Mouse (Mus musculus) CD8-positive naive resting alpha-beta T cell, adult 2 months (primary cell): ENCODE measurements around the gene Art2b.
"Not testable (repeated sequence)": the region's sequence is repeated elsewhere in the genome, so short reads cannot be mapped to it uniquely, and the experiment has no call there.

ENCODE experiments used
- DNase-seq, 2 experiments: peaks; one replicate each; pipeline ENCODE4 v3.0.0; 2022; ENCODE audit warnings: low read depth in 2 of 2, low spot score in 2 of 2

Art2b gene

GRCm38 (mm10) chr7:101585408-101585807 lies at the start of gene Art2b:
Art2b (minus strand) TSS chr7:101585600.
- no peak for DNase-seq

DNA sequence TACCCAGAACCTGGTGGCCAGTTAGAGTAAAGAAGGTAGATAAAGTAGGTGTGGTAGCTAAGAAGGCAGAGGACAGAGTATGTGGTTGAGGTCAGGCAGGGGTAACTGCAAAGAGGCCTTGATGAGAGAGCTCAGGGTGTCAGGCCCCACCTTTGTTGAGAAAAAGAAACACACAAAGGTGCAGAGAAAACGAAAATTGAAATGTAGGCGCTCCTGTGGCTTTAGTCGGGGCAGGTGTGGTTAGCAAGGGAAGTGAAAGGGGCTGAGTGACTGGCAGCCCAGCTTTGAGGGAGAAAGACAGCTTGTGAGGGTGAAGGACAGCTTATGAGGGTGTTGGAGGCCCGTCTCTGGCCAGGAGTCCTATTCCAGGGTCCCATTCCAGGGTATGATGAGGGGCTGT lies 49.1 kb upstream of the Art2b start:
- DNase-seq = peak; percentile 45 to 47

- DNase-seq = no peak
Measured at GRCm38 (mm10) chr7:101633629-101634177, 48.3 kb upstream of the Art2b start.

- no peak for DNase-seq
Measured at GRCm38 (mm10) chr7:101628481-101628880, 43.1 kb upstream of the Art2b start.

- not testable (repeated sequence) for DNase-seq
Measured at GRCm38 (mm10) chr7:101627166-101627565, 41.8 kb upstream of the Art2b start.

- DNase-seq = no peak
Measured at GRCm38 (mm10) chr7:101624283-101624682, 38.9 kb upstream of the Art2b start.

DNA sequence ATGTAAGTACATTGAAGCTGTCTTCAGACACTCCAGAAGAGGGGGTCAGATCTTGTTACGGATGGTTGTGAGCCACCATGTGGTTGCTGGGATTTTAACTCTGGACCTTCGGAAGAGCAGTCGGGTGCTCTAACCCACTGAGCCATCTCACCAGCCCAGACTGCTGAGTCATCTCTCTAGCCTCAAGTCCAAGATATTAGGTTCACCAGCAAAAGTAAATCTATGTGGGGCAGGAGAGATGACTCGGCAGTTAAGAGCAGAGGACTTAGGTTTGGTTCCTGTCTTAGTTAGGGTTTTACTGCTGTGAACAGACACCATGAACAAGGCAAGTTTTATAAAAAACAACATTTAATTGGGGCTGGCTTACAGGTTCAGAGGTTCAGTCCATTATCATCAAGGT lies 36.5 kb upstream of the Art2b start:
- DNase-seq = not testable (repeated sequence)

DNA sequence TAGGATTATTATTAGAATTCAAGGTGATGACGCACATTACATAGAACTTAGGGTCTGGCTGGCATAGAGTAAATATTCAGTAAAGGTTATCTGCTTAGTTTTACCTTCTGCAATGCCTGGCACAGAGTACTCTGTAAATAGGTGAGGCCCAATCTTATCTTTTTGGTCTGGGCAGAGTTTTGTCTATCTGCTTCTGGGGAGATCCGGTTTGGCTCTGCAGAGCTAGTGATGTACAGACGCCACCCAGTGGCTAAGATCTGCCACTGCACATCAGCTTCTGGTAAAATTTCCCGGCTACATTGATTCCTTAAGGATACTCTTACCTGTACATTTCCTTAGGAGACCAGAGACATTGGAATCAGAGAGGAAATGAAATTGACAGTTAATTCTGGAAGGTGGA lies 35.0 kb upstream of the Art2b start:
- peak; percentile 40 to 56 for DNase-seq

DNA sequence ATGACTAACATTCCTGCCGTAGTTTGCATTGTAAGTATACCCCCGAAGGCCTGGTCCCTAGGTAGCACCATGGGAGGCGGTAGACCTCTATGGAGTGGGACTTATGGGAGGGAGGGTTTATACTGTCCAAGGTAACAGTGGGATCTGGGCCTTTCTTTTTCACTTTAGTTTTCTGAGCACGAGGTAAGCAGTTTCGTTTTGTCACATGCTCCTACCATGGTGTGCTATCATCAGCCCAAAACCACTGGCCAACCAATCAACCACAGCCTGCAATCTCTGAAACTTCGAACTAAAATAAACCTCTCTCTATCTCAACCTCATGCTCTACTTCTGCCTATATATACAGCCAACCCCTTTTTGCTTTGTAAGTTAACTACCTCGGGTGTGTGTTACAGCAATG lies 32.9 kb upstream of the Art2b start:
- no peak for DNase-seq

DNA sequence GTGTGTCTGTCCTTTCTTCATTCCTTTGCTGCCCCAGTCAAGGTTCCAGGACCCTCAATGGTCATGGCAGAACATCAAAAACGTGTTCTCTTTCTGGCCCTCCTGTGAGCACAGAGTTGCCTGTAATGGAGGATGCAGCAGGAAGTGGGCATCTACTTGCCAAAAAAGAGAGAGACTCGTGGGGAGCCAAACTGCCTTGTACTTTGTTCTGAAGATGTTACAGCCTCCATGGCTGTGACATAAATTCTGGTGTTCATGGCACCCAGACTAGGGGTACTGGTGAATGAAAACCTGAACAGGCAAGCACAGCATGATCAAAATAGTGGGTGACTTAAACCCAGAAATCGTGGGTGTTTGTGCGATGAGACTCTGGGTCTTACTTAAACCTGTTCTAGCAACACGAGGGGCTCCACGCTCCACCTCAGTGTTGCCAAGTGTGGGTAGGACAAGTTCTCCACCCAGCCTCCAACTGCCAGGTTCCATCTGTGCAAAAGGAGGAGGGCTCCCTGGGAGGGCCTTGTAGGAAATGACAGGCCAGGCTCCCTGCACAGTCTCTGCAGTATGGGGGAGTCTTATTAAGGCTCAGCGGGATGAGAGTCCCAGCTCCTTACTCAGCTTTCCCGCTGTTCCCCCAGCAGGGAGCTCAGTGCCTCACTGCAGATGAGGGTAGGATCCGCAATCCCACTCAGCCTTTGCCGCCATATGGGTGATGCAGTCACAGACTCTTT lies 32.2 kb upstream of the Art2b start:
- DNase-seq = peak in 1 of 2 experiments; percentile 21

- DNase-seq = no peak
Measured at GRCm38 (mm10) chr7:101616136-101616835, 30.9 kb upstream of the Art2b start.

DNA sequence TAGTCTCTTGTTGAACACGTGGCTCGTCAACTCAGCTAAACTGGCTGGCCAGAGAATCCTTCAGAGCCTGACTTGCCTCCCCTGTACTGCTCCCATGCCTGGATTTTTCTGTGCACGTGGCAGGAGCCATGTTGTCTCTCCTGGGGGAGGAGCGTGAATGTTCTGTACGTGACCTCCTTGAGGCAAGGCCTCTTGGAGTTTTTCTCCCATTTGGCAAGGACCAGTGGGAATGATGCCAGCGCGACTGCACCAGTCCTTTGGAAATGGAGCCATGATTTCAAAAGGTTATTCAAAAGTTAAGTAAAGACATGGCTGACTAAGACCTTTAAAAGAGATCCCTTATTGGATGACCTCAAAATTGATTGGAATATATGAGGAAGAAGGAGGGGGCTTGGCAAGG lies 30.0 kb upstream of the Art2b start:
- no peak for DNase-seq

DNA sequence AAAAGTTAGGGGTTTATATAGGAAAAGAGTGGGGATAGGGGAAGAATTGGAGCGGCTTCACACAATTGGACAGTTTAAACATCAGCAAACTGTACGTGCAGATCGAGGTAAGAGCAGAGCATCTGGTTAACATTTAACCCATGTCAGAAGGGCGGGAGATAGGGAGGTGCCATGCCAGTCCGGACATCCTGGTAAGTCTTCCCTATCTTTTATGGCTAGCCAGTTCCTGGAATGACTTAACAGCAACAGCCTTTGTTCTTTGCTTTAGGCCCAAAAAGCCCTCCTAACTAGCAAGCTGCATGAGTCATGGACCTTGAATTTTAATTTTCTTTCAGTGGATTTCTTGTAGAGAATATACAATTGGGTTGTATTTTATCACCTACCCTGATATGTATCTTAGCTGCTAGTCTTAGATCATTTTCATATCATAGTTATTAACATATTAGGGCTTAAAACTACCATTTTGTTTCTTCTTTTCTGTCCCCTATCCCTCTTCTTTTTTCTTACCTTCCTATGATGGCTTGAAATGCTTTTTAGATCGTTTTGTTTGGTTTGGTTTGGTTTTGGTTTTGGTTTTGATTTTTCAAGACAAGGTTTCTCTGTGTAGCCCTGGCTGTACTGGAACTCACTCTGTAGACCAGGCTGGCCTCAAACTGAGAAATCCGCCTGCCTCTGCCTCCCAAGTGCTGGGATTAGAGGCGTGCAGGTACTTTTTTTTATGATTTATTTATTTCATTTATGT lies 27.6 kb upstream of the Art2b start:
- DNase-seq = not testable (repeated sequence)

DNA sequence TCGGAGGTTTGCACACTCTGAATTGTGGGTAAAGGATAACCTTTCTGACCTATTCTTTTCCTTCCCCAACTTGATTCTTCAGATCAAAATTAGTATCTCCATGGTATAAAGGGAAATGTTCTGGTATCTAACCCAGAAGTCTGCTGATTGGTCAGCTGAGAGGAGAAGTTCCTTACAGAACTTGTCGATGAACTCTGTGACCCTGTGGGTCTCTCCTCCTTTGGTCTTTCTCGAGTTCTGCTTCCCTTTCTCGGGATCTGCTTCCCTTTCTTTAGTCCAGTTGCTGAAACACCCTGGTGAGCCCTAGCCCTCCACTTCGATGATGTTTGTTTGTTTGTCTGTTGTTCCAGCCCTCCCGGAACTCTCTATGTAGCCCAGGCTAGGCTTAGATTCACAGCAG lies 22.4 kb upstream of the Art2b start:
- DNase-seq = no peak

- peak in 1 of 2 experiments; percentile 43 for DNase-seq
Measured at GRCm38 (mm10) chr7:101600406-101600805, 15.0 kb upstream of the Art2b start.

DNA sequence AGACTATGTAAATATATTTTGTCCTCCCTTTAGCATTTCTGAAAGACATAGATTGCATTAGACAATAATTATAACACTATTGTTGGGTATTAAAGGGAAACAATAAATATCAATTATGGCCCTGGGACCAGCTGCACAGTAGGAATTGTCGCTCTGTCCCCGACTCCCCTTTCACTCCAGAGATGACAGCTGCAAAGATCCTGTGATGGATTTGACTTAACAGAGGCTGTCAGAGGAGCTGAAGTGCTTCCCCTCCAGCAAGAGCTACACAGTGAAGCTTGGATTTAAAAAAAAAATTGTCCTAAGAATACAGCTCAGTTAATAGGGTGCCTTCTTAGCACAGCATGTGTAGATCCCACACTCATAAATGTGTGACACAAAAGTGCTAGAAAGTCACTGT lies 13.1 kb upstream of the Art2b start:
- no peak for DNase-seq

GRCm38 (mm10) chr7:101594969-101595368 lies 9.6 kb upstream of the Art2b start:
- no peak for DNase-seq

GRCm38 (mm10) chr7:101584271-101584670 lies 1.1 kb downstream of the Art2b start:
- not testable (repeated sequence) for DNase-seq

GRCm38 (mm10) chr7:101582012-101582411 lies 3.4 kb downstream of the Art2b start:
- DNase-seq = no peak

DNA sequence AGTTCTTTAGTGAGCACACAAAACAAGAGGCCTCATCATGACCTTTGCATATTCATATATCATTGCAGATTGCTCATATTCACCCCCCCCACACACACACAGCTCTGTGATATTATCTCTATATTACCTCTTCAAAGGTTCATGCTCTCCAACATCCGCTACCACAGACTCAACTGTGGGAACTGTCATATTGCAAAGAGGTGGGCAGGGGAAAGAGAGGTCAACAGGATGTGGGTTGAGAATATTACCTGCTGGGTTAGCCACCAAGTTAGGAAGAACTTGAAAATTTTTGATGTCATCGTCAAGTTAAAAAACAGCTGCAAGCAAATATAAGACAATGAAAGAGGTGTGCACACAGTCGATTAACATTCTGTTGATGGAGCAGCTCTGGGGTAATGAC lies 4.5 kb downstream of the Art2b start:
- peak; percentile 65 to 80 for DNase-seq

GRCm38 (mm10) chr7:101574413-101574812 lies 11.0 kb downstream of the Art2b start:
- DNase-seq = no peak

GRCm38 (mm10) chr7:101573636-101574035 lies 11.8 kb downstream of the Art2b start:
- not testable (repeated sequence) for DNase-seq
